In genomic region chr5:134577534-134577933, GRCm38 (mm10) we compare ENCODE assay signal across 25 mouse cellular contexts. TPM values are rescaled to one million over a fixed set of nuclear protein-coding genes. Genes with fewer than 3 reads are reported as not detected.
A peak's percentile ranks its signal among the peaks of the same experiment; 100 is the strongest.
DNase-seq lines count a peak whose midpoint lies in the region; ATAC-seq and TF ChIP-seq lines count a peak whose summit lies in the region.
"Had no signal": no experiment of that assay in that cellular context is flagged by ENCODE, and none has a peak within 500 bp of the region (broad histone marks: within the 10 kb centered on the region; RNA-seq: fewer than 3 reads in every experiment).

No protein-coding gene starts in this region.

- no peak overlapping the region for H3K4me2 ChIP-seq in limb, embryonic 14.5 days (replicated peaks; ENCODE audit: low read depth, low read length, severe bottlenecking)
- H3K4me2 ChIP-seq: forebrain, embryonic 13.5 days; hindbrain, embryonic 12.5 days had no signal

- peak; percentile 34 for DNase-seq in limb, embryonic 14.5 days (ENCODE audit: low spot score)
- DNase-seq in limb, embryonic 10.5 days (ENCODE audit: low spot score), result no peak
- DNase-seq in urinary bladder, postnatal 25 days (ENCODE audit: low spot score), result peak; percentile 39
- no peak for DNase-seq in urinary bladder, postnatal 4 days (ENCODE audit: low spot score in 2 of 2)
- DNase-seq in gonadal fat pad, adult 2 months (ENCODE audit: low read depth), result peak; percentile 88
- no peak for DNase-seq in ovary, postnatal 10 days (ENCODE audit: low spot score)
- no peak for DNase-seq in embryo, embryonic 11 days
- no peak for DNase-seq in heart, embryonic 10.5 days (ENCODE audit: low spot score)
- DNase-seq: adrenal gland, adult 8-10 months; adrenal gland, postnatal 36 days; B cell, adult 2 months; cerebellum, adult 8-10 months; cerebellum, postnatal 14 days; forebrain, postnatal 0 days; gastrocnemius, adult 2 months; gastrocnemius, postnatal 25 days; heart, adult 11 months; heart, postnatal 10 days; heart, postnatal 4 days had no signal

- TF ChIP-seq POLR2A in limb, embryonic 14.5 days (IDR thresholded peaks at IDR 0.05; ENCODE audit: borderline replicate concordance, extremely low read depth, insufficient read depth, insufficient read length), result no peak

- 78% methylated on average over 7 of the region's 7 CpGs for WGBS in limb, embryonic 14.5 days
- WGBS in limb, embryonic 10.5 days, result 85% methylated on average over 7 of the region's 7 CpGs
- whole genome bisulfite sequencing in heart, embryonic 10.5 days, result 80% methylated on average over 7 of the region's 7 CpGs

- H3K9me3 ChIP-seq in limb, embryonic 14.5 days (ENCODE audit: control insufficient read depth, low read length), result no peaks in the 10 kb centered on the region
- no peaks in the 10 kb centered on the region for H3K9me3 ChIP-seq in limb, embryonic 10.5 days (replicated peaks)
- no peaks in the 10 kb centered on the region for H3K9me3 ChIP-seq in heart, embryonic 10.5 days
- H3K9me3 ChIP-seq: forebrain, embryonic 13.5 days; G1E; hindbrain, embryonic 12.5 days had no signal

- H3K27ac ChIP-seq in limb, embryonic 14.5 days (replicated peaks; ENCODE audit: low read depth, low read length), result no peak overlapping the region
- no peak overlapping the region for H3K27ac ChIP-seq in limb, embryonic 10.5 days
- H3K27ac ChIP-seq in heart, embryonic 10.5 days, result no peak overlapping the region
- H3K27ac ChIP-seq: forebrain, embryonic 13.5 days; gastrocnemius, adult 2 months; hindbrain, embryonic 12.5 days had no signal

- H3K27me3 ChIP-seq in limb, embryonic 14.5 days (ENCODE audit: control insufficient read depth, insufficient read depth, low read length), result no peaks in the 10 kb centered on the region
- no peaks in the 10 kb centered on the region for H3K27me3 ChIP-seq in limb, embryonic 10.5 days (ENCODE audit: low read depth, poor library complexity, severe bottlenecking)
- no peaks in the 10 kb centered on the region for H3K27me3 ChIP-seq in heart, embryonic 10.5 days (ENCODE audit: insufficient read depth, poor library complexity, severe bottlenecking)
- H3K27me3 ChIP-seq: forebrain, embryonic 13.5 days; hindbrain, embryonic 12.5 days had no signal

- no peak overlapping the region for H3K9ac ChIP-seq in limb, embryonic 14.5 days (ENCODE audit: low read depth, low read length, severe bottlenecking)
- H3K9ac ChIP-seq: forebrain, embryonic 13.5 days; forebrain, postnatal 0 days; hindbrain, embryonic 12.5 days had no signal

- H3K4me3 ChIP-seq in limb, embryonic 14.5 days (replicated peaks; ENCODE audit: low read length), result no peak overlapping the region
- H3K4me3 ChIP-seq in limb, embryonic 10.5 days, result no peak overlapping the region
- no peak overlapping the region for H3K4me3 ChIP-seq in heart, embryonic 10.5 days
- H3K4me3 ChIP-seq: forebrain, embryonic 13.5 days; gastrocnemius, adult 2 months; hindbrain, embryonic 12.5 days had no signal

- peaks cover 2% of the 10 kb centered on the region for H3K4me1 ChIP-seq in limb, embryonic 14.5 days (ENCODE audit: control insufficient read depth, insufficient read depth, low read length)
- peaks cover 8% of the 10 kb centered on the region for H3K4me1 ChIP-seq in limb, embryonic 10.5 days
- H3K4me1 ChIP-seq in heart, embryonic 10.5 days, result peaks cover 5% of the 10 kb centered on the region; the same call in 1 of the 2 replicates

- no peaks in the 10 kb centered on the region for H3K36me3 ChIP-seq in limb, embryonic 14.5 days (ENCODE audit: control insufficient read depth, insufficient read depth, low read length)
- H3K36me3 ChIP-seq in limb, embryonic 10.5 days, result no peaks in the 10 kb centered on the region
- no peaks in the 10 kb centered on the region for H3K36me3 ChIP-seq in heart, embryonic 10.5 days
- H3K36me3 ChIP-seq: G1E; hindbrain, embryonic 12.5 days had no signal

- ATAC-seq in limb, embryonic 14.5 days (ENCODE audit: low FRiP score, low read depth), result no peak
- ATAC-seq: CD4-positive, CD25-positive, alpha-beta regulatory T cell, adult 4 months; forebrain, embryonic 13.5 days; forebrain, postnatal 0 days; hindbrain, embryonic 16.5 days had no signal

RNA-seq across cellular contexts. Expression of gene Rfc2, which starts 3.6 kb away (rescaled TPM):
- polyA plus RNA-seq in limb, embryonic 14.5 days (2012; rRNA removed), result 229 and 246 TPM in 2 replicates
- polyA plus RNA-seq in limb, embryonic 14.5 days (2014; fragmentation: Nextera tagmentation; extraction: Ambion mirVana), result 241 and 262 TPM in 2 replicates
- polyA plus RNA-seq in limb, embryonic 10.5 days (2016; fragmentation: Nextera tagmentation; extraction: Ambion mirVana), result 431 and 443 TPM in 2 replicates
- polyA plus RNA-seq in gonadal fat pad, adult 2 months (2012; rRNA removed), result 49.8 and 58.1 TPM in 2 replicates
- 271 and 300 TPM in 2 replicates for polyA plus RNA-seq in heart, embryonic 10.5 days (2016; fragmentation: Nextera tagmentation; extraction: Ambion mirVana)

RNA-seq across cellular contexts. Expression of gene Syna, which starts 17.6 kb away (rescaled TPM):
- polyA plus RNA-seq in limb, embryonic 14.5 days (2012; rRNA removed), result 0.38 and 0.54 TPM in 2 replicates
- 0.21 TPM in 1 of 2 replicates, not detected in the other for polyA plus RNA-seq in limb, embryonic 14.5 days (2014; fragmentation: Nextera tagmentation; extraction: Ambion mirVana)
- 0.06 and 0.08 TPM in 2 replicates for polyA plus RNA-seq in limb, embryonic 10.5 days (2016; fragmentation: Nextera tagmentation; extraction: Ambion mirVana)
- 0.59 and 1.1 TPM in 2 replicates for polyA plus RNA-seq in gonadal fat pad, adult 2 months (2012; rRNA removed)
- polyA plus RNA-seq in heart, embryonic 10.5 days (2016; fragmentation: Nextera tagmentation; extraction: Ambion mirVana), result not detected in 2 replicates
- polyA plus RNA-seq: G1E; heart, embryonic 14.5 days had no signal

RNA-seq across cellular contexts. Expression of gene Clip2, which starts 25.3 kb away (rescaled TPM):
- polyA plus RNA-seq in limb, embryonic 14.5 days (2012; rRNA removed), result 25.5 and 30.0 TPM in 2 replicates
- polyA plus RNA-seq in limb, embryonic 14.5 days (2014; fragmentation: Nextera tagmentation; extraction: Ambion mirVana), result 4.7 and 4.9 TPM in 2 replicates
- 5.9 and 7.1 TPM in 2 replicates for polyA plus RNA-seq in limb, embryonic 10.5 days (2016; fragmentation: Nextera tagmentation; extraction: Ambion mirVana)
- polyA plus RNA-seq in gonadal fat pad, adult 2 months (2012; rRNA removed), result 12.8 and 14.6 TPM in 2 replicates
- 2.1 TPM in 2 replicates for polyA plus RNA-seq in heart, embryonic 10.5 days (2016; fragmentation: Nextera tagmentation; extraction: Ambion mirVana)

RNA-seq across cellular contexts. Expression of gene Lat2, which starts 37.3 kb away (rescaled TPM):
- 4.0 and 4.4 TPM in 2 replicates for polyA plus RNA-seq in limb, embryonic 14.5 days (2012; rRNA removed)
- 3.1 and 3.7 TPM in 2 replicates for polyA plus RNA-seq in limb, embryonic 14.5 days (2014; fragmentation: Nextera tagmentation; extraction: Ambion mirVana)
- 4.0 and 4.5 TPM in 2 replicates for polyA plus RNA-seq in limb, embryonic 10.5 days (2016; fragmentation: Nextera tagmentation; extraction: Ambion mirVana)
- 3.9 and 6.2 TPM in 2 replicates for polyA plus RNA-seq in gonadal fat pad, adult 2 months (2012; rRNA removed)
- 2.9 and 4.1 TPM in 2 replicates for polyA plus RNA-seq in heart, embryonic 10.5 days (2016; fragmentation: Nextera tagmentation; extraction: Ambion mirVana)

Comparison
In these comparisons a context has a peak if more than half of its experiments do, and no peak if none do; other contexts are left out.
1. DNase-seq: peak in limb, embryonic 14.5 days (single experiment), urinary bladder, postnatal 25 days (single experiment) and gonadal fat pad, adult 2 months (single experiment); none in limb, embryonic 10.5 days (single experiment), urinary bladder, postnatal 4 days (0 of 2), ovary, postnatal 10 days (single experiment), embryo, embryonic 11 days (single experiment) and heart, embryonic 10.5 days (single experiment).